Mouse (Mus musculus) heart, adult 9 months (tissue): Measurements from ENCODE around the gene Hspe1.
"Not testable (repeated sequence)": the region's sequence is repeated elsewhere in the genome, so short reads cannot be mapped to it uniquely, and the experiment has no call there.

ENCODE experiments used
- DNase-seq, 2 experiments: peaks; one replicate each; pipeline ENCODE4 v3.0.0; 2022; ENCODE audit warnings: low spot score in 2 of 2

Hspe1 gene

DNA sequence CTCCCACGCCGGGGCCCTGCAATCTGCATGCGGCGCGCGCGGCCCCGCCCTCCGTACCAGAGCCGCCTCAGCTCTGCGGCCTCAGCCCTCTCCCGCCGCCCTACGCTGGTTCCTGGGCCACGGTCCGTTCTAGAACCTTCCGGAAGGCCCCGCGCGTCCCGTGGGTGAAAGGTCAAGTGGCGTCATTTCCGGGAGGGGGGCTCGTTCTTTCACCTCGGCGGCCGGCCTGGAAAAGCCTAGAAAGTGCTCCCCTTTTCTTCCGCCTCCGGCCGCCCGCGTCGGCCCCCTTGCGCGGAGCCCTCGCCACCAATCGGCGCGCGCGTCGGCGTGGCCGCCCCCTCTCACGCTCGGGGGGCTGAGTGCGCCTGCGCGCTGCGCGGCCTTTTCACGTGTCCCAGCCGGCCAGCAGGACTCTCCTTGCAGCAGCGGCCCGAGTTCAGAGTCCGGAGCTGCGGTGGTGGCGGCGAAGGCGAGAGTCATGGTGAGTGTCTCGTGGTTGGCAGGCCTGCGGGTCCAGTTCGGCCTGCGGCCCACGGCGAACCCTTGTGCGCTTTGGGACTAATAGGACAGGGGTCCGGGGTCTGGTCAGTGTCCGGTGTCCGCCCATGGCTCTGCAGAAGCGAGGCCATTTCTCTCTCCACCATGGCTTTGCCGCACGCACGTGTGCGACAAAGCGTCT is at the start of gene Hspe1, which contains the start of gene Hspd1:
Hspe1 (plus strand) TSS at position 201 of the 679 bp plus-strand sequence.
Hspd1 (minus strand) TSS at position 312 of the 679 bp plus-strand sequence.
- peak; percentile 96 to 99 for DNase-seq

DNA sequence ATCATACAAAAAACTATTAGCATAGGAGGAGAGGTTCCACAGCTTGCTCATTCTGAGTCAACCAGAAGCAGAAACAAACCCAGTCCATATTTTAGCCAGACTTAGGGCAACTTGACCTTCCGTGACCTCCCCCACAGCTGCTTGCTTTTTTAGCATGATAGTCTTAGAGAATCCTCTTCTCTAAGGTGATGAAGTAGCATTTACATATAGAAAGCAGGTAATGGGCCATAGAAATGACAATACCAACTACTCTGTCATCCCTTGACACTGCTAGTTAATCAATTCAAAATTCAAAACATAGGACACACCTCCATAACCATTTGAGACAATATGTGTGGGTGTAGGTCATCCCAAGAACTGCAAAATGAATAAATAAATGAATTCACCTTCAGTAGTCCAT is 48.0 kb upstream of the Hspe1 start:
- DNase-seq, result no peak

DNA sequence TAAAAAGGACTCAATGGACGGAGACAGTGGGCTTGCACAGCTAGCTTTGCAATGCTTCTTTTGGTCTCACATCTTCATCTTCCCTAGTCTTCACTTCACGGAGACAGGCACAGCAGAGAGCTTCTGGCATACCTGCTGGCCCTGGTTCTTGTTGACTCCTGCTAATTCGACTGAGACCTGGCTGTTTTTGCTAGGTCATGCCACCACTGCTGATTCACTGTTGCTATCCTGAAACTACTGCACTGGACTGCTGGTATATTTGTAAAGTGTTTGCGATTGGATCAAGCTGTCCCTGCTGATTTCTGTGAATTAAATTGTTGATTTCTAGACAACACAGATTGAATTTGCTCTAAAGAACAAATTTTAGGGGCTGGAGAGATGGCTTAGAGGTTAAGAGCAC is 46.2 kb upstream of the Hspe1 start:
- DNase-seq, result no peak

DNA sequence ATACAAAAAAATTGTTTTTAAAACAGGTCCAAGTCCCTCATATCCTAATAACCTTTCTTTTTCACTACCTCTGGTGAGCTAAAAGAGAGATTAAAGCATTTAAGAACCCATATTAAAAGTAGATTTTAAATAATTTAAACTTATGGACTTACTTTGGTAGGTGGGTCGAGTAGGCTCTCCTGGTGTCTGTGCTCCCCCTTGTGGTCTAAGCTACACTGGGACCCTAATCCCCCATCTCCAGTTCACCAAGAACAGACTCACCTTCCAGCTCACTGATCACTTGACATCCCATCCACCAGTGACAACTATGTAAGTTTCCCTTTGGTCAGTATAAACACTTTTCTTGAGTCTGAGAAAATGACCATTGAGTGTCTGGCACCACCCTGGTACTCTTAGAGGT is 45.7 kb upstream of the Hspe1 start:
- no peak for DNase-seq

DNA sequence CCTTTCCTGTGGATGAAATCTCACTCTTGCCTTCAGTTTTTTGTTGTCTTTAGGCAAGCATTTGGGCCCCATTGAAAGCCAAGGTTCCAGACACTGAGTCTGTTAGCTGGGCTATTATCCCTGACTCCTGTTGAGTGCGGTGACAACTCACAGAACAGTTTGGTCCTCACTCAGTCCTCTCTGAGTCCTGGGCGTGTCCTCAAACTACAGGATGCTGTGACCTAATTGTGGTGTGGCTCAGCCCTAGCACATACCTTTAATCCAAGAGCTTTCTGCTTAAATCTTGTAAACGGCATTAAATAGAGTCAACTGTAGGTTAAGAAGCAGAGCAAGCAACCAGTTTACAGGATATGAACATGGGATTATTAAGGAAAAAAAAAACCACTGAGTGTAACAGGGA is 44.8 kb upstream of the Hspe1 start:
- no peak for DNase-seq

DNA sequence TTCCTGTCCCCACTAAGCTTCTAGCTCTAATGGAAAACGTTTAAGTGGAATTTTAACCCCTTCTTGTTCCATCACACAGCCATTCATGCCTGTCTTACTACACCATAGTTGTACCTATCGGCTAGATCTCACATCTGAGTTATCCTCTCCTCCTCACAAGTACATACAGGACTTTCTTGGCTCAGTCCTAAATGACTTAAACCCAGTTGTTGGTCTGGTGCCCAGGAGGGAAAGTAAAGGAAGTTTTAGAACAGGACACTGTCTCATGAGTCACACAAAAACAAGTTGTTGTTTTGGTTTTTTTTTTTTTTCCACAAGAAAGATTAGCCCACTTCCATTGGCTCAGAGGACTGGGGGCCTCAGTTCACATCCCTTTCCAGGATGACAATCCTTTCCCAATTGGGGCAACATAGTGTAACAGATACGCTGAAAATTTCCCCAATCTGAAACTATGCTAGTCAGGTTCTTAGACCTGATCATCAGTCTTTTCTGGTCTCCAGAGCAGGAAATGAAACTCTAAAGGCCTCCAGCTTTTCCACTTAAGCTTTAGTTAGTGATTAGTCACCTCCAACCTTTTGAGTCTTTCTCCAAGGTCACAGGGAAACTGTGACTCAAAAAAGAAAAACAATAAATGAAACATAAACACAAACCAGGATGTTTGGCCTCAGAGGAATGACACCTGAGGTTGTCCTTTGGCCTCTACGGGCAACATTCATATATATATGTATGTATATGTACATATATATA is 38.9 kb upstream of the Hspe1 start:
- no peak for DNase-seq

DNA sequence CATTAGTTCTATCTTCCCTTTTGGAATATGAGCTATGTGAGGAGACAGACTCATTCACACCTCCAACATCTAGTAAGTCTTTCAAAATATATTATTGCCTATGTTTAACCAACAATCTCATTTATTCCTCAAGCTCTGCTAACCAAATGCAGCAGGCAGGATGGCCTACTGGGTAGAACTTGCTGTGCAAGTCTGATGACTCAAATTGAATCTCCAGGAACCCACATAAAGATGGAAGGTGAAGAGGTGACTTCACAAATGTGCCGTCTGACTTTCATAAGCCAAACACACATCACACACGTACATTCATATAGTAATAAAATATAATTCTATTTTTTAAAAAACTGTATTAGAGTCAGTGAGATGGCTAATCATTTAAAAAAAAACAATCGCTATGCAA is 36.3 kb upstream of the Hspe1 start:
- no peak for DNase-seq

DNA sequence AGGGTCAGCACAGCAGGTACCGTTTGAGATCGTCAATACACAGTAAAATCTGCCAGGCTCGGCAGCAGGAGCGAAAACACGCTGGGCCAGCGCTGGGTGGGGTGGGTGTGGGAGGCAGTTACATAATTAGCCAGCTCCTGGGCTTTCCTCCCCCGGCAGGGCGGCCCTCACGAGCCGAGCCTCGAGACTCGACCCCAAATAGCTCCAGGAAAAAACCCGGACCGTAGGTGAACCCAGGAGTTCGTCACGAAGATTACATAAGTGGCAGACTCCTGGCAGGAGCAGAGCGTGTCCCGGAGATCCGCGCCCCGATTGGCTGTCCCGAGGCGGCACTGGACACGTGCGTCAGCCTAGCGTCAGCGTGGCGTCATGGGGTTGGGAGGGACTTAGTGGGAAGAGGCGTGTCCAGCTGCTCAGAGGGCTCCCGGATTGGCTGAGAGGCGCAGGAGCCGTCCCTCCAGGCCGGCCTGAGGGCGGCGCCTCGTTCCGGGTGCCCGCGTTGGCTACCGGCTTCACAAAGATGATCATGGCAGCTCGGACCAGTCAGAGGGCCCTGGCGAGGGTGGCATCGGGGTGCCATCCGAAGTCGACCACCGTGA is 35.5 kb upstream of the Hspe1 start, which contains the start of gene Coq10b:
Coq10b (plus strand) TSS at position 416 of the 599 bp plus-strand sequence.
- peak; percentile 100 for DNase-seq

DNA sequence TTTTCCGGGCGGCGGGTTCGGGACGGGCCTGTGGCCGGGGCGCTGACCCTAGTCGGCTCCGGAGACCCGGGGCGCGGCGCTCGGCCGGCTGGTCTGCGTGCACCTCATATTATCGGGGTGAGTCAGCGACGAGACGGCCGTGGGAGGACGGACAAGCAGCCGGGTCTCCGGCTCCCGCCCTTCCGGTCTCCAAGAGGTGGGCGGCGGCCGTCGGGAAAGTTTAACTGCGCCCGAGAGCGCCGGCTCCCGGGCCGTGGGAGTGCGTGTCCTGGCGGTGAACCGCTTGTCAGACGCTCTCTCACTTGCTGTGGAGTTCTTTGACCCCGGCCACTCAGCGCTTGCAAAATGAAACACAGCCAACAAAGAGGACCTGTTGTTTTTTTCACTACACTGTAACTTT is 34.9 kb upstream of the Hspe1 start:
- peak in 1 of 2 experiments; percentile 88 for DNase-seq

DNA sequence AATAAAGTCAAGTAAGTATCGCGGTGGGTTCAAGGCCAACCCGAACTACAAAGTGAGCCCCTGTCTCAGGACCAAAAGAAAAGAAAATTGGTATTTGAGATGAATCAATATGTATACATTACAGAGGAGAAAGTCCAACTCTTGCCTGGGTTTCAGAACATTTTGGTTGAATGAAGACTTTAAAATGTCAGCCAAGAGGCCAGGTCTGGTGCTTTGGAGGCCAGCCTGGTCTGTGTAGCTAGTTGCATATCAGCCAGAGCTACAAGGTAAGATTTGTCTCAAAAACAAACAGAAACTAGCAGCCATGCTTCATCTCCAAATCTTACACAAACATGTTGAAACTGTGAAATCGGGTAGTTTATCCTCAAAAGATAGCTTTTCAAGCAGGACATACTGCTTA is 34.3 kb upstream of the Hspe1 start:
- DNase-seq, result no peak

DNA sequence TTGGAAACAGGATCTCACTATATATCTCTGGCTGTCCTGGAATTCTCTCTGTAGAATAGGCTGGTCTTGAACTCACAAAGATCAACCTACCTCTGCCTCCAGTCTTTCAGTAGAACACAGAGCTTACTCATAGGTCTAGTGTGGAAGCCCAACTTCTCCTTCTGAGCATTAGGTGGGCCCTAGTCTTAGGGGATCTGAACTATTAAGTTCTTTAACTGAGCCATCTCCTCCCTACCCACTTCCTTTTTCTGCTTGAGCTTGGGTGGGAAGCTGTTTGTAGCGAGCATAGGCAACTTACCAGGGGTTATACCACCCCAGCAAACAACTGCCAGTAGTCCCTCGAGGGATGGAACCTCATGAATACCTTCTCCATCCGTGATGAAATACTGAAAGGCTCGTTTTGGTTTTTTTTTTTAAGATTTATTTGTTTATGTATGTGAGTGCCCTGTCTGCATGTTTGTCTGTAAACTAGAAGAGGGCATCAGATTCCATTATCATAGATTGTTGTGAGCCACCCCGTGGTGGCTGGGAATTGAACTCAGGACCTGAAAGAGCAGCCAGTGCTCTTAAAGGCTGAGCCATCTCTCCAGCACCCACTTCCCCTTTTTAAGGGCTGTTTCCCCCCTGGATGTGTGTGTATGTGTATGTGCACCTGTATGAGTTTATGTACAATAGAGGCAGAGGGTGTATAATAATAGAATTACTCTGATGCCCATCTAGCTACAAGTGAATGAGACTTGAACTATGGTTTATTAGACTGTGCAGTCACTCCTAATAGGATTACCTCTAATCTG is 32.4 kb upstream of the Hspe1 start:
- DNase-seq, result no peak

DNA sequence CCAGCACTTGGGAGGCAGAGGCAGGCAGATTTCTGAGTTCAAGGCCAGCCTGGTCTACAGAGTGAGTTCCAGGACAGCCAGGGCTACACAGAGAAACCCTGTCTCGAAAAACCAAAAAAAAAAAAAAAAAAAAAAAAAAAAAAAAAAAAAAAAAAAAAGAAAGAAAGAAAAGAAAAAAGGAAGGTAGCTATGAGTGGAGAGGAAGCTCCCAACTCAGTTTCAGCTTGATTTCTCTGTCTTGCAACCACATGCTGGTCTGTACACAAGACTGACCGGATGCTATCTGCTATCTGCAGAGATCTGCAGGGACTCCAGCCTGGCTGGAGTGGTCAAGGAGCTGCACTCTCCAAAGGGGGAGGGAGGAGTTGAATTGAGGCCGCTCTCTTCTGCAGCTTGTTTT is 29.5 kb upstream of the Hspe1 start:
- not testable (repeated sequence) for DNase-seq

DNA sequence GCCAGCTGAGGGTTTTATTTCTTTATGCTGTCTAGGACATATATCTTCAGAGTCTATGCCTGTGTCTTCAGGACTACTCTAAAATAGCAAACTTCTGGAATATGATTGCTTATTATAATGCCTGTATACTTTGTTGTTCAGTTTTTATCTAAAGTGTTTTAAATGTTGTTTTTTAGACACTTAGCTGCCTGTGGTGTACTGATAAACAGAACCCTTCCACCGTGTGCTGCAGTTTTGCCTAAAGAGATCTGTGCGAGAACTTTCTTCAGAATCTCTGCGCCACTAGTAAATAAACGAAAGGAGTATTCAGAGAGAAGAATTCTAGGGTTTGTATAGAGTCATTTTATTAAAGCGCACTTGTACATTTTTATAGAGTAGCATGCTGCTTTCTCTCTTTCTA is 26.8 kb upstream of the Hspe1 start:
- no peak for DNase-seq

DNA sequence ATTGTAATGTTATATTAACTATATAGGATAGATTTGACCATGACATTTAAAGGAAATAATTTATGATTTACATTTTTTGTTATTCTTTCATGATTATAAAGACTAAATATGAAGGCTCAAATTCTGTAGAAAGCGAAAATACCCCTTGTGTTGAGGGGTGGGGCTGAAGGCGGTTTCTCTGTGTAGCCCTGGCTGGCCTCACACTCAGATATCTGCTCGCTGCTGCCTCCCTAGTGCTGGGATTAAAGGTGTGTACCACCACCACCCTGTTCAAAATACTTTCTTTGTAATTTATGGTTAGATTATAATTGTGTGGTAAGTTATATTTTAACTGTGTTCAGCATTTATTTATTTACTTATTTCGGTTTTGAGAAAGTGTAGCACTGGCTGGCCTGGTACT is 26.2 kb upstream of the Hspe1 start:
- DNase-seq, result no peak

DNA sequence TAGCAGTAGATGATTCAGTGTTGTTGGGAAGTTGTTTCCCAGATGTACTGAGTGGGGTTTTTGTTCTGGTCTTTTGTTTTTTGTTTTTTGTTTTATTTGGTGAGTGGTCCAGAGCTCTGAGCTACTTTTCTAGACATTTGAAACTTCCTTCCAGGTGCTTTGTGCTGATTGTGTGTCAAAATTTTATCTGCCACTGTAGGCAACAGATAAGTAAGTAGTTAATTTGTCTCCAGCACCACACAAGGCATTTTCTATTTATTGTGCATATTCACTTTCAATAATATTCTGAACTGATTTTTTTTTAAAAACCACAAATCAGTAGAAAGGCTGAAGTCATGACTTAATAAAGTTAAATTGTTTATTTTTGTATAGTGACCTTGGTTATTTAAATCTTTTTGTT is 15.6 kb upstream of the Hspe1 start:
- not testable (repeated sequence) for DNase-seq

DNA sequence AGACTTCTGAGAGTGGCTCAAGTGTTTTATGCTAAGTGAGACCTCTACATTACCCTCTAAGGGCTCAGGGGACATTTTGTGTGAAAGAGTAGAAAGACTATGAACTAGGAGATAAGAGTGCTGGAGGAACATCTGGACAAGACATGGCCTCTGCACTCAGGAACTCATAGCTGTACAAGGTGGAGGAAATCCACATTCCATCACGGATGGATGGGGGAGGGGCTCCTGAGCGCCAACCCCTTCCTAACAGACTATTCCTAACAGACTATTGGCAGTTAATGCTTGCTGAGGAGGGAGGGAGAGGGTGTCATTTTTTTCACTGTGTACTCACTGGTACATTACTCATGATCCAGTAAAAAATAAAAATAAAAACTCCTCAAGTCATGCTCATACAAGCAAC is 13.2 kb upstream of the Hspe1 start:
- no peak for DNase-seq

DNA sequence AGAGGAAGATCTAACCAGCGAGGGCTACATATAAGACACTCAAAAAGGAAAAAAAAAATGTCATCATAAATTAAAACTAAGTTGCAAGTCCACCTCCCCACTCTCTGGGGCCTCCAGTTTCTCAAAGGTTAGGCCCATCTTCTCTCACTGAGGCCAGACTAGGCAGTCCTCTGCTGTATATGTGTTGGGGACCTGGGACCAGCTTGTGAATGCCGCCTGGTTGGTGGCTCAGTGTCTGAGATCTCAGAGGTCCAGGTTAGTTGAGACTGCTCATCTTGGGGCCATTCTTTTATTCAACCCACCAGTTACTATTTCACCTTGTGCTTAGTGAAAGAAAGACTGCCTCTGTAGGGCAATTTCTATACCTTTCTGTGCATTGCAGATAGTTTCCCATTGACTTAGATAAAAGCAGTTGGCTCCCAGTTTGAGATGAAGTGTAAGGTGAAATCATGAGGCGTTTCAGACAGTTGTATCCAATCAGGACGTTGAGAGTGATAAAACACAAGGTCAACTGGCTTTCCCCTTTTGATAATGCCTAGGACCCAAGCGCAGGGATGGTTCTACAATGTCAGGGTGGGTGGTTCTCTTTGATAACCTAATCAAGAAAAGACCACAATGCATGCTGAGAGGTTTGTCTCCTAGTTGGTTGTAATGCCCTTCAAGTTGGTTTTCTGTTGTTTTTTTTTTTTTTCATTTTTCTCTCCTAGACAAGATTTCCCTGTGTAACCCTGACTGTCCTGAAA is 12.1 kb upstream of the Hspe1 start:
- DNase-seq, result no peak

DNA sequence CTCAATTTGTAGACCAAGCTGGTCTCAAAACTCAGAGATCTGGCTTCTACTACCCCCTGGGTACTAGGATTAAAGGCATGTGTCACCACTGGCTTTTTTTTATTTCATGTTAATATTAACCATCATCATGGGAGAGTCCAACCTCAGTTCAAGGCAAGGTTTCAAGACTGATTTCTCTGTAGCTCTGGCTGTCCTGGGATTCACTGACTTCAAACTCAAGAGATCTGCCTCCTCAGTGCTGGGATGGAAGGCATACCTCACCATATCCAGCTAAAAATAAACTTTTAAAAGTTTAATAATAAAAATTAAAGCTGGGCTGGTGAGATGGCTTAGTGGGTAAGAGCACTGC is 11.6 kb upstream of the Hspe1 start:
- DNase-seq, result no peak

DNA sequence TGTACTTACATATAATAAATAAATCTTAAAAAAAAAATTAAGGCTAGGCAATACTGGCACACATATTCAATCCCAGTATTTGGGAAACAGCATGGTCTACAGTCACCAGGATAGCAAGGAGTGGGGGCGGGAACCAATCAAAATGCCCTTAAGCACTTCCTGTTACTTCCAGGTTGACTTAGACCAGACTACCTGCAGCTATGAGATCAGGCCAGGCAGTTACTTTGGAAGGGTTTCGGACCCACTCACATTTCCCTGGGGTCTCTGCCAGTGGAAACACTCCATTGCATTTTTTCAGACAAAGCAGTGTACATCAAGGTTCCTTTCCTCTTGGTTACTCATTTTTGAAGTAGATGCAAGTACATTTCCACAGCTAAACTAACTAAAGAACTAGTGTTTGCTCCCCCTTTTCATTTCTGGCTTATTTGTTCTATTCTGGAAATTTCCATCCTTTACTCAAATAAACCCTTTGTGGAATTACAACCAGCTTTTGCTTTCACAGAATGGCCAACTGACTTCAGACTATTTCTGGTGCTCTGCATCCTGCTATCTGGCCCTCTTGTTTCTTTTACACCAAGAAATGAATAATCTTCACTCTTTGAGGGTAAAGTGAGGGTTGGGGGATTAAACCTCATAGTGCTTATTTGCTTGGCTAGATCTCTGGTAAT is 10.9 kb upstream of the Hspe1 start:
- DNase-seq, result no peak

DNA sequence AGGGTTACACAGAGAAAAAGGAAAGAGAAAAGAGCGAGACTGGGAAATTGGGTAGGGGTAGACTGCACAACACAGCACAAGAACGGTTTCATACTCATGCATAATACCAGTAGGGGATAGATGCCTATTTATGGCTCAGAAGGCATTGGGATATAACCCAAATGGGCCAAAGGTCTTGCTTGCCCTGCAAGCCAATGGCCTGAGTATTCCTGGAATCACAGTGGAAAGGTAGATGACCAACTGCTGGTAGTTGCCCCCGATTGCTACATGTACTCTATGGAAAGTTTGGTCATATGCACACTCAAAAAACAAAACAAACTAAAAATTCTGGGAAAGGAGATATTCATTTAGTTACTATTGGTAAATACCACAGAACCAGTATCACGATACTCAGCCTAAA is 8.3 kb upstream of the Hspe1 start:
- peak in 1 of 2 experiments; percentile 52 for DNase-seq

DNA sequence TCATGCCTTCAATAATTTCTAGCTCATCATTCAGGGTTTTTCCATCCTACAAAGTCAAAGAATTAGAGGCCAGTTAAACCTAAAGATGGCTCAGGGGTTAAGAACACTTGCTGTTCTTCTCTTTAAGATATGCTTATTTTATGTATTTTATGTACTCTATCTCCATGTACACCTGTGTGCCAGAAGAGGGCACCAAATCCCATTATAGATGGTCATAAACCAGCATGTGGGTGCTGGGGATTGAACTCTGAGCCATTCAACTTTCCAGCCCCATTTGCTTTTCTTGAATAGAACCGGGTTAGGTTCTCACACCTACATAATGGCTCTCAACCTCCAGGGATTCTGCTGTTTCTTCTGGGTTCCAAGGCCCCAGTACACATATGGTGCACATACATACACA is 5.8 kb upstream of the Hspe1 start:
- no peak for DNase-seq
